Mouse (Mus musculus) c-Kit-negative CD71-positive TER-119-positive erythroid progenitor cells, embryonic 14.5 days (primary cell): ENCODE measurements around the gene Sec1.
"Not testable (repeated sequence)": the region's sequence is repeated elsewhere in the genome, so short reads cannot be mapped to it uniquely, and the experiment has no call there.

Experiments used
- DNase-seq: peaks from one replicate; pipeline ENCODE4 v3.0.0-alpha.2; 2013; ENCODE audit warnings: low read depth, low spot score

The Sec1 gene

DNA sequence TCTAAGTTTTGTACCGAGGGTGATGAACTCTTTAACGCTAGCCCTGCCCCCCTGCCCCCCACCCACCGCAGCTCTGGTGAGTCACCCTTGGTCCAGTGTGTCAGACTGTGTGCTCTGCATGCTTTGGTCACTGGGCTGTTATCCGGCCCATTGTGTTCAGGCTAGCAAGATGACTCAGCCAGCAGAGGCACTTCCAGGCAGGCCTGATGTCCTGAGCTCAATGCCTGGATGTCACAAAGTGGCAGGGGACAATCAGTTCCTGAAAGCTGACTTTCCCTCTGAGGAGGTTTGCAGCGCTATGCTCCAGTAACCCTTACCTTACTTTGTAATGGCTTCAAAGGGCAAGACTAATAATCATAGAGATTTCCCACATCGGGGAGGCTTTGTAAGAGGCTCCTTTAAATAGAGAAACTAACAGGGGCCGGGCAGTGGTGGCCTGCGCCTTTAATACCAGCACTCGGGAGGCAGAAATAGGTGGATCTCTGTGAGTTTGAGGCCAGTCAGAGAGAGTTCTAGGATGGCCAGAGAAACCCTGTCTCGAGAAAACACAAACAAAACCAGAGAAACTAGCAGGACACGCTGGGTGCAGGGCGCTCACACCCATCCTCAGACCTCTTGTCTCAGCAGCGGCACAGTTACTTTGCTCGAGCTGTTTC, 14.1 kb downstream of the Sec1 start:
- DNase-seq: no peak

DNA sequence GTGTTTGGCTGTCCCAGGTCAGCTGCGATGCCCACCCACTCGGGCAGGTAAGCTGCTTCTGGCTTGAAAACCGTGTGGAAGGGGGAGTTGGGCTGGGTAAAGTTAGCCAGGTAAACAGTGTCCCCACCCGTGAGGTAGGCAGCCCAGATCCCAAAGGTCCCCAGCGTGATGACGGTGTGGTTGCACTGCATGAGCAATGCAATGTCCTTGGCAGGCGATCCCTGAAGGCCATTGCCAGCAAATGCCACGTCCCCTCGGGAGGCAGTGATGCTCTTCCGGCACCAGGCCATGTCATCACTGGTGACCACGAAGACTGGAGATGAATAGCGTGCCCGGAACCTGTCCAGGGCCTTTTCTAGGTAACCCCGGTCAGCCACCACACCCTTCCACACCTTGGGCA, 15.7 kb downstream of the Sec1 start:
- no peak for DNase-seq

DNA sequence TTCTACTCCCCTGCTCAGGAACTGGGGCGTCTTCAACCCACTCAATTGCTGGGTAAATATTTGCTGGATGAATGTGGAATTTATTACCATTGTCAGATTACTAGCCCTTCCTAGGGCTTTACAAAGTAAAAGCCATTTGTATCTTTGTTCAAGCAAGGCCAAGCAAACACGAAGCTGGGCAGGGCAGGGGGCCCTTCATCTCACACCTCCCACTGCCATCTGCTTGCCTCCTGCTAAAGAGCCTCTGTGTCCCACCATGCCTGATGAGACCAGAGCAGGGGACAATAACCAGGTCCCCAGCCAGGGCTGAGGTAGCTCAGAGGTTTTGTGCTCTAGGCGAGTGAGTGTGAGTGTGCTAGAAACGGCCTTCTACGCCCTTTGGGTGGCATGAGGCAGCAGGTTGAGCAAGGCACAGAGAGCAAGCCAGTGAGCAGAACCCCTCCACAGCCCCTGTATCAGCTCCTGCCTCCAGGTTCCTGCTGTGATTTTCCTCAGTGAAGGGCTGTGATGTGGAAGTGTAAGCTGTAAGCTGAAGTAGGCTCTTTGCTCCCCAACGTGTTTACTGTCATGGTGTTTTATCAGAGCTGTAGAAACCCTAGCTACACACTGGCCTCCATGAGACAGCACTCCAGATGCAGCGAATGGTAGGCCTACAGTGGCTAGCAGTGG, 16.4 kb downstream of the Sec1 start:
- DNase-seq: no peak

DNA sequence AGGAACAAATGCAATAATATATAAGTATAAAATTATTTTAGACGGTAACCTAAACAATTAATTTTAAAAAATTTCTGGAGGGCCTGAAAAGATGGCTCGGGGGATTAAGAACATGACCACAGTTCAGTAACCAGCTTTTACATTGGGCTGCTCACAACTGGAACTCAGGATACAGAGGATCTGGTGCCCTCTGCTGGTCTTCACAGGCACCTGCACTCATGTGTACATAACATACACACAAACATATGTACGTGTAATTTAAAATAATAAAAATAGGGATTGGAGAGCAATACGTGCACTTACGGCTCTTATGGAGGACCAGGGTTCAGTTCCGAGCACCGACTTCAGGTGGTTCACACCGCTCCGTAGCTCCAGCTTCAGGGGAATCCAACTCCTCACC, 25.3 kb downstream of the Sec1 start:
- DNase-seq: no peak

DNA sequence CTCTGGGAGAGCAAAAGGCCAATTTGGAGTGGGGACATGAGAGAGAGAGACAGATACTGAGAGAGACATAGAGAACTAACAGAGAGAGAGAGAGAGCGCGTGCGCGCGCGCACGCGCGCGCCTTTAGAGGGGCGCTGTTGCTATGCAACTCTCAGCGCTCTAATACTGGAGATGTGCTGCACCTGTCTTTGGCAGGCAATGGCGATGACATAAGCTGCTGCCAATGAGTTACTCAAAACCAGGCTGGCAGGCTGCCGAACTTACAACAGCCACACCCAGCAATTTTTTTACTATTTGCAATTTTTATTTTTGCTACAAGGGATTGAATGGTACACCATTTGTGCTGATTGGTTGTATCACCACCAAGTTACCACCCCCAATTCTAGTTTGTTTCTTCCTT, 26.4 kb downstream of the Sec1 start:
- no peak for DNase-seq

DNA sequence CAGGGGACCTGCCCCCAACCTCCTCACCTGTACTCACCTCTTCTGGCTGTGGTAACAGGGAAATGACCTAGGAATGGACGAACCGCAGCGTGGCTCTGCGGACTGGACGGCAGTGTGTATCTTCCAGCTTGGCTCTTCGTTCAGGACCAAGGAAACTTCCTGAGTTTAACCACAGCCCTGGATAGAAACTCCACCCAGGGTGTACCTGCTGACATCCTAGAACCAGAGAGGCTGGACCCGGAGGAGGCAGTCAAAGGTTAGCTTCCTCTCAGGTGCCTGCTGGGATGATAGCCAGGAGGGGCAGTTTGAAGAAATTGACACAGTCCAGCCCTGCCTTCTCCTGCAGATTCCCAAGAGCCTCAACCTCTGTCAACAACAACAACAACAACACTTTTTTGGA, 28.0 kb downstream of the Sec1 start, which contains the start of gene Fut2:
Gene Fut2, minus strand, starts transcription at position 234 of the 400 bp plus-strand sequence.
- no peak for DNase-seq

DNA sequence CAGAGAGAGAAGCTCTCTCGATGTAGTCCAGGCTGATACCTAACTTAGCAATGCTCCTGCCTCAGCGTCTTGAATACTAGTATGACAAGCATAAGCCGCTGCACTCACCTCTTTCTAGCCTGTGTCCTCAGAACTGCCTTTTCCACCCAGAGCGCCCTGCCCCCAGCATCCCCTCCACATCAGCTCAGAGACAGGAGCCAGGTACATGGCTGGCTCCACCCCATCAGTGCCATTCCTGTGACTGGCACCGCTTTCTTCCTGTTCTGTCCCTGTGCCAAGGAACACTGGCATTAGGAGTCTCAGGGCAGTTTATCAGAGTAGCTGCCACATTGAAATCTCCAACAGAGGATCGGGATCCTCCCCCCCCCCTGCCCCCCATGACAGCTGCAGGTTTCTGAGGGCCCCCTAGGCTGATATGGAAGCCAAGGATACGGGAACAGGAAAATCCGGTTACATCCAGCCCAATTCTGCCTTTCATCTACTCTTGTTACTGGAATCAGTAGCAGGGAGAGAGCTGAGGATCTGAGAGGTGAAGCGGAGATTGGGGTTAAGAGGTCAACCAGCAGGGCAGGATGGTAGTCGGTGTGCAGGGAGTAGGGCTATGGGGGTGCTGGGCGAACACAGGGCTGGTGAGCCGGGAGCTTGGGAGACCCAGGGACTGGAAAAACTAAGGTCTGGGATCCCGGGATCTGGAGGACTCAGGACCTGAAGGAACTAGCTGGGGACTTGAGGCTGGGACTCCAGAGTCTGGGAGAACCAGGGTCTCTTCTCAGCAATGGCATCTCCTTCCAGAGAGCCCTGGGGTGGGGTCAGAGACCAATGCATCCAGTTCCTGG, 28.7 kb downstream of the Sec1 start:
- no peak for DNase-seq

DNA sequence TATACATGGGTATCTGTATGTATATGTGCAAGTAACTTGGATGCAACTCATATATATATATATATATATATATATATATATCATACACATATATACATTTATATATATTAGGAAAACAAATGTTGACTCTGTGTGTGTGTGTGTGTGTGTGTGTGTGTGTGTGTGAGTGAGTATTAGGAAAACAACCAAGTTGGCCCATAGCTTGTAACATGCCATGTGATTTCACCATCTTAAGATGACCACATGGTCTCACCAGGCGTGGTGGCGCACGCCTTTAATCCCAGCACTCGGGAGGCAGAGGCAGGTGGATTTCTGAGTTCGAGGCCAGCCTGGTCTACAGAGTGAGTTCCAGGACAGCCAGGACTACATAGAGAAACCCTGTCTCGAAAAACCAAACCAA, 32.5 kb downstream of the Sec1 start:
- DNase-seq: not testable (repeated sequence)

DNA sequence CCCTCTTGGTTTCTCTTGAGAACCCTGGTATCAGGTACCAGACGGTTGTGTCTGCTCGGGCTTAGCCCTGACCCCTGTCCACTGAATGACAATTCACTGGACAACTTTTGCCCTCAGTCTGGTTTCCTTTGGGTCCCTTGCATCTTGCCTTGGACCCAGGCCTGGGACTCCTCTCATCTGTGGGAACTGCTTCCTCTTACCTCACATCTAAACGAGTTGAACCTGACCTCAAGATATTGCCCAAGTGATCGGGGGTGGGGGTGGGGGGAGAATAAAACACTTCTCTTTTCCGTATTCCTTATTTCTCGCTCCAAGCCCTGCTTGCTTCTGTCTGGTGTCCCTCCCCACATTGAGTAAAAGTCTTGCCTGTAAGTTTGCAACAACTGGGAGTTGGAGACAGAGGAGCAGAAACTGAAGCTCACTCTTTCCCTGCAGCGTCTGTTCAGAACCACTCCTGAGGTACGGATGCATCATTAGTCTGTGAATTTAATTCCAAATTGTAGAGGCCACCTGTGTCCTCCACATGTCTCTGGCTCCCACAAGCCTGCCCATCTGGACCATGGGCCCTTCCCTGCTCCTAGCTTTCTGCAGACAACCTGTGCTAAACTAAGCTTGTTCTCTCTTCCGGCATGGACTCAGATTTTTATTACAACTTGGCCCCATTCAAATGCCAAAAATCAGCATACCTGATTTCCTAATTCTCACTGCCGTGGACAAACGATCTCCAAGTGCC, 33.3 kb downstream of the Sec1 start:
- DNase-seq: no peak

DNA sequence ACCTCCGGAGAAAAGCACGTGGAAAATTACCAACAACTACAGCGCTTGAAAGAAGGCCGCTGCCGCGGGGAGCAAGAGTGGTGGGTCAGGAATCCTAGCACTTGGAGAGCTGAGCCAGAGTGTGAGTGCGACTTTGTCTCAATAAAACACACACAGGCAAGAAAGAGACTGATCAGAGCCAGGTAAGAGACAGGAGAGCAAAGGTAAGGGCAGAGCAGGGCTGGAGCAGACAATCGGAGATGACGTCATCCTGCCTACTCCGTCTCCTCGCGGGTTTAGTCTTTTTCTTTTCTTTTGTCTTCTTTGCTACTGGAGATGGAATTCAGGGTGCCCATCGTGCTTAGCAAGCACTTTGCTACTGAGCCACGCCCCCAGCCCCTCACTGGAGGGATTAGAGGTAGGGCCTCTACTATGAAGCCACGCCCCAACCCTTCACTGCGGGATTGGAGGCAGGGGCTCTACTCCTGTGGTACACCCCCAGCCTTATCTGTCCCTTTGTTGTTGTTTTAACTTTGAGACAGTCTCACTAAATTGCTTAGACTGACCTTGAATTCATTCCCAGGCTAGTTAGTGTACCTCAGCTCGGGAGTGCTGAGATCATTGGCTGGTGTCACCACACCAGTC, 39.7 kb downstream of the Sec1 start:
- no peak for DNase-seq

DNA sequence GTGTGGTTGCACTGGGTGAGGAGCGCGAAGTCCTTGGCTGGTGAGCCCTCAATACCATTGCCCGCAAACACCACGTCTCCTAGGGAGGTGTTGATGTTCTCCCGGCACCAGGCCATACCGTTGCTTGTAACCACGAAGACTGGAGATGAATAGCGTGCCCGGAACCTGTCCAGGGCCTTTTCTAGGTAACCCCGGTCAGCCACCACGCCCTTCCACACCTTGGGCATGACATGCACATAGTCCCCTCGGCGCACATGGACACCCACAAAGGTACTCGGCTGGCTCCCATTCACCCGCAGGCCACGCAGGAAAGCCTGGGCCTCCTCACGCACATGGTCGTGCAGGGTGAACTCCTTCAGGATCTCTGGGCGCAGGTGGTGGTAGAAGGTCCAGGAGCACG, 43.7 kb downstream of the Sec1 start:
- DNase-seq: not testable (repeated sequence)

DNA sequence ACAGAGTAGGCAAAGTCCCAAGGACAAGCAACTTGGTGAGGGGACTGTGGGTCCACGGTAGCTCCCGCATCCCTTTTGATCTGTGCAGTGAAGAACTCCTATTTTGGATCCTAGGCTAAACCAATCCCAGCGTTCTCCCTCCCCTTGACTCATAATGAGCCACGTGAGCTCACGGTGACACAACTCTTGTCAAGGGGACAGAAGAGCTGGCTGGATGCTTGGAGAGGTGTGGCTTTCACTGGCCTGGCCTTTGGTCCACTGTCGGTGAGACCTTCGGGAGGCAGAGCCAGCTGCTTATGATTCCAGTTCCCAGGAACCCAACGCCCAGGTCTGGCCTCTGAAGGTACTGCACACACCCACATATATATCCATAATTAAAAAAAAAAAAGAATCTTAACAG, 44.9 kb downstream of the Sec1 start:
- DNase-seq: no peak

DNA sequence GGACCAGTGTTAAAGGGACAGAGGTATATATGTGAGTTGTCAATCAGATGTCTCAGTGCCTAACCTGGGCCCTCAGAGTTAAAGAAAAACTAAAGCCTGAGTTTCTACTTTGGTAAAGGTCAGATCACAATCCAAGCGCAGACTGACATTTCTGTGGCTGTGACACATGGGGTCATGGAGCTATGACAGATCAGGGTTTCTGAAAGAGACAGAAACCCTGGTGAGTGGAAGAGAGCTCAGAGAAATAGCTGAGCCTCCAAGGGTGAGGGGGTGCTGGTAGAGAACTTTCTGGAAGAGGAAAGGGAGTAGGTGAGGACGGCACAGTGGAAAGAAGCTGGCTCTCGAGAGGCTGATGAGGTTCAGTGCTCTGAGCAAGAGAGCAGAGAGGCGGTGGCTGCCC, 47.5 kb downstream of the Sec1 start:
- no peak for DNase-seq

DNA sequence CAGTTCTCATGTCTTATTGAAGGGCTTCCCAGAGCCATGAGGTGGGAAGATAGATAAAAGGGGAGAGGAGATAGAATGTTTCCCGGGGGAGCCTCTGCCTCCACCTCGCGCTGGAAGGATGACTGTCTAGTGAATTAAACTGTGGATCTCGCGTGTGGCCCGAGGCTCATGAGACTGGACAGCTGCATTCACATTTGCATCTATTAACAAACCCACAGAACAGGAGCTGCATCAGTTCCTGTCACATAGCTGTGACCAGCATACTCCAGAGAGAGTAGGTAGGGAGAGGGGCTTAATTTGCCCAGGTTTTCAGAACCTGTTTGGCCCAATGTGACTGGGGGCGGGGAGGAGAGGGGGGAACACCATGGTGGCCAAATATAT, 48.6 kb downstream of the Sec1 start:
- no peak for DNase-seq

DNA sequence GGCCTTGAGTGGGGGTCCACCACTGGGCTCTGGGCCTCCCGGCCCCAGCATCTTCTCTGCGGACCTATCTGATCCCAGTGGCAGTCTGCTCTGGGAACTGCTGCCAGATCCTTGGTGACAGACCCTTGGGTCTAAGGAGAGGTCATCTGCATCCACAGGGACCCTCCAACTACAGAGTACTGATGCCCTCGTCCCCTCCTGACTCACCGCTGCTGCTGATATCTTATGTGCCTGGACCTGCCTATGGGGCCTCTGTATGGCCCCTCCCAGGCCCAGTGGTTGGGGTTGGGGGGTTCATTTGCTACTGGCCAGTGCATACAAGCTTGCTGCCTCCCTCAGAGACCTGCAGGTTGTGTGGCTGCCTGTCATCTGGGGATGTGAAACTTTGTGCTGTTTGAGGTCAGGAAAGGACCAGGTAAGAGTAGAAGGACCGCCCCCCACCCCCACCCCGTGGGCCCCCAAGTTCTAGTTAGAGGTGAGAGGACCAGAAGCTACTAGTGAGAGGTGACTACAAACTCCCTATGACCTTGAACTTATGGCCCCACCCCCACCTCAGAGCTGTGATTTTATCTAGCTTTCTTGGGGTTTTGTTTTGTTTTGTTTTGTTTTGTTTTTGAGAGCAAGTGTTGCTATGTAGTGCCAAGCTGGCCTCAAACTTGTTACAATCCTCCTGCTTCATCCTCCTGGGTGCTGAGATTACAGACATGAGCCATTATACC, 49.2 kb downstream of the Sec1 start:
- DNase-seq: no peak

DNA sequence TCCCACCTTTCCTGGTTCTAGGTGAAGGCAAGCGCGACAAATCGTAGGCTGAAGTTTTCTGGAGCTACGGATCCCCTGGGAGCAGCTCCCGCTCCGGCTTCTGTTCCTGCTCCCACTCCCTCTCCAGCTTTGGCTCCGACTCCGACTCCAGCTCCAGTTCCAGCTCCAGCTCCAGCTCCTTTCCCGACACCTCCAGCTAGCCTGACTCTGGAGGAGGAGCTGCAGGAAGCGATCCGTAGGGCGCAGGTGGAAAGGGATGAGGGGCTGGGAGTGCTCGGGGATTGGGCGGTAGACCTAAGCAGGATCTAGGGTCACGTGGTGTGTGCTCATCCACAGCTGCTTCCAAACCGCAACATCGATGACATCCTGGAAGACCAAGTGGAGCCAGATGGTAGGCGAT, 50.0 kb downstream of the Sec1 start:
- no peak for DNase-seq

DNA sequence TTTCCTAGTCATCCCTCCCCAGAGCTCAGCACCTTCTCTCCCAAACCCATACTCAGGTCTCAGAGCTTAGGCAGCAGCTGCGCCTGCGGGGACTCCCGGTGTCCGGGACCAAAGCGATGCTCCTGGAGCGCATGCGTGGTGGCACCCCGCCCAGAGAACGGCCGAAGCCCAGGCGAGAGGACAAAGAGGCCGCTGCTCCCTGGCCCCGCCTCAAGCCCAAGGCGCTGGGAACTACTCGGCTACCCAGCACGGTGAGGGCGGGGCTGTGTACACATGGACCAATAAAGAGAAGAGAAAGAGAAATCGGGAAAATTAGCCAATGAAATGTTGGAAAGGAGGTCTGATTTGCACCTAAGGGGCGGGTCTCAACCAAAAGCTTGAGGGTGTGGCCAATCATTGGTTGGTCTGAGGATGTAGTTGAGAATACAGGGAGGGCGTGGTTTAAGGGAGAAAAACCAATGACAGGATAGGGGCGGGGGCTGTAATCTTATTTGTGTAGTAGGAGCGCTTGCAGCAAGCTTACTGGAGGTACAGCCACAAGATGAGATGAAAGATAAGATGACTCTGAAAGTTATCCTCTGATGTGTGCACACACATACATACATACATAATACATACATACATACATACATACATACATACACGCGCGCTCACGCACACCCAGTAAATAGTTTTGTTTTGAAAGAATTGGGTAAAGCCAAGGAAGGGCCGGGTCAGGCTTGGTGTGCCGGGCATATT, 50.6 kb downstream of the Sec1 start:
- DNase-seq: peak; percentile 11

DNA sequence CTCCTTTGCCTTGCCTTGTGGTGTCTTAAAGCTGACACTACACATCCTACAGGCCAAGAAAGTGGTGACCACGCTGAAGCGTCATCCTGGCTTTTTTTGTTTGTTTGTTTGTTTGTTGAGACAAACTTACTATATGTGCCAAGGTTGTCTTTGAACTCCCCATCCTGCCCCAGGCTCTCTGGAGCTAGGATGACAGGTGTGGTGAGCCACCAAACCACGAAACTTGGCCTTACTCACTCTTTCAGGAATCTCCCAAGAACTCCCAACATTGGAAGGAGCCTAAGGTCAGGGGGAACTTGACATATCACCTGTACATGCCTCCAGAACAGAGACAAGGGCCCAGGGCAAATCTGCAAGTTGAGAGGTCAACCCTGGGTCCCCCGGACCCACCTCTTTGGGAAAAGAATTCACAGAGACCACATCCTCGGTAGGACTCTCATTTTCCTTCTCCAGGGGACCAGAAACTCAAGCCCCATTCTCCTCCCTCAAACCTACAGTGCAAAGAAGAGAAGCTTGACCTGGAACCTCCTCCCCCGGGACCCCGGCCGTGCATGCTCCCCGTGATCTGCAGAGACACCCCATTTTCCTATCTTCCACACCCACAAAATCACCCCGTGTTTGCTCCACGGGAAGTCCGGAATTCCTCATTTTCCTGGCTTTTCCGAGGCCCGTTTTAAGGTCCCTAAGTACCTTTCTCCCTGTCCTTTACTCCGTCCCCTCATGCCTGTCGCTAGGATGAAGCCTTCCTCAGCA, 51.5 kb downstream of the Sec1 start:
- DNase-seq: no peak

DNA sequence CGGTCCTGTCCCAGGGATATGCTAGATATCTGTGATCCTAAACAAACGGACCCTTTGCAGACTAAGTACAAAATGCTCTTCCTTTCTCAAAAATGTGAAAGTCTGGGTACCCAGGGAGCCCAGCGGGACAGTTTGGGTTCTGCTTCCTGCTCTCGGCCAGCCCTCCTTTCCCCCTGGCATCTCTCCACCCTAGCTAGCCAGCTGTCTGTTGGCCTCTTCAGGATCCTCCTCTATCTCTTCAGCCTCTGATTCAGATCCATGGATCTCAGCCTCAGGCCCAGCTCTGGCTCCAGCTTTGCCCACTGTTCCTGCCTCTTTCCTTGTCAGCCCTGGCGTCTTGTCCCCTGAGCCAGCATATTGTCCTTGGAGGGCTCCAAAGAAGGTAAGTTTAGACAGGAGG, 52.1 kb downstream of the Sec1 start:
- DNase-seq: no peak
